Mouse (Mus musculus) c-Kit-positive CD71-negative TER-119-negative erythroid progenitor cells, embryonic 14.5 days (primary cell): ENCODE results near the gene Eci1.
"Not testable (repeated sequence)": the region's sequence is repeated elsewhere in the genome, so short reads cannot be mapped to it uniquely, and the experiment has no call there.

Source experiments
- DNase-seq: peaks from one replicate; pipeline ENCODE4 v3.0.0-alpha.2; 2013; ENCODE audit warnings: low read depth

The Eci1 gene

DNA sequence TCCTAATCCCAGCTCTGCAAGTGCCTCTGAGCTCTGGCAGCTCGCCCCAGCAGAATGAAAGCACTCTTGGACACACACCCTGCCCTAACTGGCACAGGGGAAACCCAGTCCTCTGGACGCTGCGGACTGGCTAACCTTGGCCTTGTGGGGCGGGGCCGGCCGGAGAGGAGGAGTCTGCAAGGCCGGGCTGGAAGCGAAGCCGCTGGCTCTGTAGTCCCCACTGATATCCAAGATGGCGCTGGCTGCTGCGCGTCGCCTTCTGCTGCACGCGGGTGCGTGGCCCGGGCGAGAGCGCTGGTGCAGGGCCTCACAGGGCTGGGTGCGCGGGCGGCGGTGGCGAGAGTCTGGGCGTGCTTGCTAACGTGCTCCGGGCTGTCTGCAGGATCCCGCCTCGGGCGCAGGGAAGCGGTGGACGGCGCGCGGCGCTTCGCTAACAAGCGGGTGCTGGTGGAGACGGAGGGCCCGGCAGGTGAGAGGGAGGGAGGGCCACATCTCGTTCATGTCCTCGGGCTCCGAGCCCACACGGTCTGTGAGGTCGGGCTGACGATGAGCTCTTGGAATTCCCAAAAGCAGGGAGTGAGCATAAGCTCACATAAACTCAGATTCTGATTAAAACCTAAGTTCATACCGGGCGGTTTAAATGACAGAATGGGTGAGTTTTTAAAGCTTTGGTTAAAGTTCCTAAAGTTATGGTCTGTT lies at the start of gene Eci1:
Eci1 (plus strand) TSS at position 171 of the 699 bp plus-strand sequence.
- peak; percentile 87 for DNase-seq

DNA sequence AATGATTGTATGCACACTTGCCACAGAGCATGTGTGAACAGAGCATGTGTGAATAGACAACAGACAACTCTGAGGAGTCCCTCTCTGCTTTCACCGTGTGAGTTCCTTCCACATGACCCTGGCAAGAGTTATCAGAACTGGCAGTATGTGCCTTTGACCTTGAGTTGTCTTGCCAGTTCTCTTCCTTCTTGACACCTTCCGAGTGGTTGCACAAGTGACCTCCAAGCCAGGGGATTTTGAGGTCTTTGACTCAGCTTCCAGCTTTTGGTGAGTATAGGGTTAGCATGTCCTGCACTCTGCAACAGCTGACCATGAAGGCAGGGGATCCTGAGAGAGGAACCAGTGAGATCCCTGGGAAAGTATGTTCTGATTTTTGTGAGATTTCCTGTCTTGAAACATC lies 47.9 kb upstream of the Eci1 start:
- no peak for DNase-seq

GRCm38 (mm10) chr17:24383789-24384188 lies 42.7 kb upstream of the Eci1 start:
- DNase-seq, result no peak

- DNase-seq, result no peak
These were observed 37.7 kb upstream of the Eci1 start for GRCm38 (mm10) chr17:24388711-24389110.

- DNase-seq, result peak; percentile 17
These were observed 36.6 kb upstream of the Eci1 start for GRCm38 (mm10) chr17:24389865-24390264.

DNA sequence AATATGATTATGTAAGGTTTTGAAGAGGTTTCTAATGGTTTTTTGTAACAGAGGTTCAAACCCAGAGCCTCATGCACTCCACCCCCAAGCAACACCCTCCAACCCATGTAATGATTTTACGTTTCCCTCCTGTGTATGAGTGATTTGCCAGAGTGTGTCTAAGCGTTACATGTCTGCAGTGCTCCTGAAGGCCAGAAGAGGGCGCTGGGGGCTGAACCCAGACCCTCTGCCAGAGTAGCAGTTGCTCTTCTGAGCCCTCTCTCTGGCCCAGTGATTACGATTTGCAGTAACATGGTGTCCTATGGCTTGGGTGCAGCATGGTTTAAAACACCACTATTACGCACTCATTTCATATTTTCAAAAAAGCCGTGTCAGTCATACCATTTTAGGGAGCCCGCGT lies 35.3 kb upstream of the Eci1 start:
- no peak for DNase-seq

DNA sequence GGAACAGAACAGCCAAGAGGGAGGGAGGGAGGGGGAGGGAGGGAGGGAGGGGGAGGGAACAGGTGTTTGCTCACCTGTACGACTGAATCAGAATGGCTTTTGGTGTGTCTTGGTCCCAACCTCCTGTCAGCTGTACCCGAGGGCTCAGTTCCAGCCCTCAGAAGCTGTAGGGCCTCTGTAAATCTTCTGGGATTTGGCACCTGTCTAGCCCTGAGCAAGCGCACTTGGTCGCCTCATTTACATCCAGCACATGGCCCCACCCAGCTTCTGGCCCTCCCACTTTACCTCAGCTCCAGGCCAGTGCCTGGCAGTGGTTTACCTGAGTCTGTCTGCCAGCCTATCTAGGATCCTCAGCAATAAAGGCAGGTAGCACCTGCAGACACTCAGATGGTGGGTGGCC lies 32.9 kb upstream of the Eci1 start:
- no peak for DNase-seq

GRCm38 (mm10) chr17:24394456-24394855 lies 32.0 kb upstream of the Eci1 start:
- no peak for DNase-seq

DNA sequence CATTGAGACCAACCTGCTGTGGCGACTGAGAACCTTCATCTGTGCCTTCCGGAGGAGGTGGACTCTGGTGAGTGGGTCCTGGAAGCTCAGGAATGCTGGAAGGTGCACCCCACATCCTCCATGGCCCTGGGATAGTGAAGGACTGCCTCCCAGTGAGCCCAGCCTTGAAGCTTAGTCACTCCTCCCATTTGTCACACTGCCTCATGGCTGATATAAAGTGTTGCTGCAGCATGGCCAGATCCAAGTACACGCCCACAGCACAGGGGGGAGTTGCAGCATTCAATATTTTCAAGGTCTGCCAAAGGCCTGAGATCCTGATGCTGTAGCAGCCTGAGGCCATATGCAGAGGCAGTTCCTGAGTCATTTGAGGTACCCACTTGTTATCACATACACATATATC lies 24.1 kb upstream of the Eci1 start:
- no peak for DNase-seq

GRCm38 (mm10) chr17:24407116-24407803 lies 19.2 kb upstream of the Eci1 start:
- DNase-seq, result no peak

GRCm38 (mm10) chr17:24413557-24414211 lies 12.8 kb upstream of the Eci1 start:
- DNase-seq, result no peak

- DNase-seq, result peak; percentile 100
These were observed 12.0 kb upstream of the Eci1 start, which contains the start of gene Rnps1 for GRCm38 (mm10) chr17:24414230-24414976. TSS of gene Rnps1 (plus strand) at chr17:24414565.

GRCm38 (mm10) chr17:24415011-24415410 lies 11.4 kb upstream of the Eci1 start:
- no peak for DNase-seq

GRCm38 (mm10) chr17:24416051-24416652 lies 10.3 kb upstream of the Eci1 start:
- no peak for DNase-seq

DNA sequence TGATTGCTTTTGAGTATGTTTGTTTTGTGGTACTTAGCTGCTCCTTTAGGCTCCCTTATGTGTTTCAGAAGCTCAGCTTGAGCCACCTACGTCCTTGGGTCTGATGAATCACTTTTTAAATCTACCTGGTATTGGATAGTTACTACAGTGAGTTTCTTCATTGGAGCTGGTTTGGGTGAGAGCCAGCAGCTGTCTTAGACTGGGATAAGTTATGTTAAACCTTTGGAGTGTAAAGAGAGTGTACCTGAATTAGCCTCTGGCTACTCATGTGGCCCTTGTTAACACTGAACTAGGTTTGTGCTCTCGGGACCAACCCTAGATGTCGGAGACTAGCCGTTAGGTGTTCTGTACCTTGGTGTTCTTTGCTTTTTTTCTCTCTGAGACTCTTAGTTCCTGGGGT lies 3.3 kb upstream of the Eci1 start:
- no peak for DNase-seq

- no peak for DNase-seq
These were observed 2.0 kb upstream of the Eci1 start for GRCm38 (mm10) chr17:24424489-24424888.

DNA sequence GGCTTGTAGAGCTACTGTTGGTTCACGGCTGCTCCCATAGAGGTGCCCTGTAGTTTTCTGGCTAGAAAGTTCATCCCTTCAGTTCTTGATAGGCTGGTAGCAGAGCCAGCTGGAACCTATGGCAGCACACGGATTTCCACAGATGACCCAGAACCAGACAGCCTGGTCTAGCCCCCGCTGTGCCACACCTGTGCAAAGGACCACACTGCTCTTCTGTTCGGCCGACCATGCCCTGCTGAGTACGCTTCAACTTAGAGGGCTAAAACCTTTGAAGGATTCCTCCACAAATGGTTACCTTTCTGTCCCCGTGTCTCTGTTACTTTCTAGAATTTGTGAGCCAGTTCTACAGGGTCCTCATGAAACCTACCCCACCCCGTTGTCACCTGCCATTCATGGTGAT lies 1.1 kb upstream of the Eci1 start:
- DNase-seq, result not testable (repeated sequence)

- no peak for DNase-seq
These were observed 536 bp upstream of the Eci1 start for GRCm38 (mm10) chr17:24425905-24426304.

- no peak for DNase-seq
These were observed 723 bp downstream of the Eci1 start for GRCm38 (mm10) chr17:24427170-24427557.

- no peak for DNase-seq
These were observed 3.0 kb downstream of the Eci1 start for GRCm38 (mm10) chr17:24429201-24429983.

- DNase-seq, result no peak
These were observed 10.6 kb downstream of the Eci1 start for GRCm38 (mm10) chr17:24437016-24437415.
